Mouse (Mus musculus) testis, adult 2 months (tissue): ENCODE measurements around the gene Cfap61.

Experiments used
- CTCF ChIP-seq: fragments of 200-500 bp; IDR thresholded peaks from 2 replicates; pipeline ENCODE4 v1.5.1; 2012; ENCODE audit warnings: low read depth, mild to moderate bottlenecking, inconsistent platforms, low read length, moderate library complexity; ENCODE audit not compliant: control insufficient read depth, insufficient read depth, insufficient replicate concordance
- POLR2A ChIP-seq: fragments of 200-500 bp; IDR thresholded peaks from 2 replicates; pipeline ENCODE4 v1.6.1; 2012; ENCODE audit warnings: low read depth, mild to moderate bottlenecking, inconsistent platforms, low read length, moderate library complexity; ENCODE audit not compliant: control insufficient read depth

DNA sequence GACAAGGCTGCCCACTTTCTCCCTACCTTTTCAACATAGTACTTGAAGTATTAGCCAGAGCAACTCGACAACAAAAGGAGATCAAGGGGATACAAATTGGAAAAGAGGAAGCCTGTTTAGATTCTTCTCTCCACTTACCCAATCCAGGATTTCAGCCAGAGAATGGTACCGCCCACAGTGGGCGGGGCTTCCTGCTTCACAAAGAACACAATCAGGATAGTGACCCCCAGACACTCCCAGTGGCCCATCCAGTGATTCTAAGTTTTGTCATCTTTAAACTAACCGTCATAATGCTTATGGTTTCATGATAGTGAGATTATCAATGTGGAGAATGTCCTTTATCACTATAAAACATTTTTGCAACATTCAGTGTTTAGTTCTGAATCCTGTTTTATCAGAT, 61.9 kb downstream of the Cfap61 start:
- no peak for TF ChIP-seq POLR2A
- TF ChIP-seq CTCF, result no peak
